Mouse (Mus musculus): ENCODE data around the gene Kcnk12.

Gene Kcnk12

GRCm38 (mm10) chr17:87700101-87700500 lies 97.7 kb downstream of the Kcnk12 start:
- in situ Hi-C loops (cut with MboI, MseI) = loop anchor here in 1 of 2 experiments (10.0 kb wide), 1 partner anchor 455 kb away; no protein-coding TSS in a partner anchor

- in situ Hi-C loops (cut with MboI, MseI) = no loop called here
These were observed 98.6 kb downstream of the Kcnk12 start for GRCm38 (mm10) chr17:87698996-87699765.

DNA sequence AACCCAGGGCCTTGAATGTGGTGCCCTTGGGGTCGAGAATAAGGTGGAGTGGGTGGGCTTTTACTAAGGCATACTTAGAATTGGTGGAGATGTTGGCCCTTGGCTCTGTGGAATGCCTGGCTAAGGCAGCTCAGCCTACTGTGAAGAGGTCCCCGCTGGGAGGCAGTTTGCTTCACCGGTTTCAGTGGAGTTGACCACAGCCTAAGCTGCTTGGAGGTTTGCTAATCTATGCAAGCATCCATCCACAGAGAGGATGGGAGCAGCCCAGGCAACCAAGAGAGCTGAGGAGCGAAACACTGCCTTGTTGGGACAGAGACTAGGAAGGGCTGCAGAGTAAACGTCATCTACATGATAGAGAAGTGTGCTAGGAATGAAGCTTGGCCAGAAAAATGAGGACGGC lies 101.0 kb downstream of the Kcnk12 start:
- in situ Hi-C loops (cut with MboI, MseI) = no loop called here

- in situ Hi-C loops (cut with MboI, MseI) = no loop called here
These were observed 101.8 kb downstream of the Kcnk12 start for GRCm38 (mm10) chr17:87695874-87696465.
